Mouse (Mus musculus) brain, embryonic 18.5 days (tissue): ENCODE results near the gene Olfr527.

Experiments used
- DNase-seq: peaks from one replicate; pipeline ENCODE4 v3.0.0-alpha.2; 2012; ENCODE audit warnings: low read depth, low spot score

Olfr527 gene

GRCm38 (mm10) chr7:140333717-140334116, at the start of gene Olfr527:
Olfr527 (plus strand) TSS chr7:140334017.
- DNase-seq, result no peak

DNA sequence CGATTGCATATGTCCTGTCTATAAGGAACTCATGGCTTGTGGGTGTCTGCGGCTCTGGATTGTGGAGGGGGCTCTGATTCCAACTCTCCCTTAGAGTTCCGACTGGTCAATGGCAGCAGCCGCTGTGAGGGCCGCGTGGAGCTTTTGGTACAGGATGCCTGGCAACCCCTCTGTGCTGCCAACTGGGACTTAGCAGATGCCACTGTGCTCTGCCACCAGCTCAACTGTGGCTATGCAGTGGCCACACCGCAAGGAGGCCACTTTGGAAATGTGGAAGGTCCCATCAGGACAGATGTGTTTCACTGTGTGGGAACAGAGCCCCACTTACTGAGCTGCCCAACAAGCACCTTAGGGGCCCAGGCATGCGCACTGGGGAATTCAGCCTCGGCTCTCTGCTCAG, 38.1 kb upstream of the Olfr527 start:
- no peak for DNase-seq

- no peak for DNase-seq
These were observed 36.9 kb upstream of the Olfr527 start for GRCm38 (mm10) chr7:140296876-140297275.

DNA sequence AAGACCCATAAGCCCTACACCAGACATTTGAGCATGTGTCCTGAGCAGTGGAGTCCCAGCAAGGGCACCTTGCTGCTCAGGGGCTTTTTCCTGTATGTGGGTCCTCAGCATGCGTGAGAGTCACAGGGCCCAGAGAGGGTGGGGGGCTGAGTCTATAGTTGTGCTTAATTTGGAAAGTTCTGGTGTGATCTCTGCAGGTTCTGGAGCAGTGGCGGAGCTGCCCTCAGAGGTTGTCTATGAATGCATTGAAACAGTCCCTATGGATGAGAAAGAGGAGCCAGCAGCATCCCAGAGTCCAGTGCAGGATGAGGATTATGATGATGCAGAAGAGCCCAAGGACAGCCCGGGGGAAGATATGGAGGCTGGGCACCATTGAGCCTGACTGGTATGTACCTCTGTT, 34.4 kb upstream of the Olfr527 start:
- no peak for DNase-seq

DNA sequence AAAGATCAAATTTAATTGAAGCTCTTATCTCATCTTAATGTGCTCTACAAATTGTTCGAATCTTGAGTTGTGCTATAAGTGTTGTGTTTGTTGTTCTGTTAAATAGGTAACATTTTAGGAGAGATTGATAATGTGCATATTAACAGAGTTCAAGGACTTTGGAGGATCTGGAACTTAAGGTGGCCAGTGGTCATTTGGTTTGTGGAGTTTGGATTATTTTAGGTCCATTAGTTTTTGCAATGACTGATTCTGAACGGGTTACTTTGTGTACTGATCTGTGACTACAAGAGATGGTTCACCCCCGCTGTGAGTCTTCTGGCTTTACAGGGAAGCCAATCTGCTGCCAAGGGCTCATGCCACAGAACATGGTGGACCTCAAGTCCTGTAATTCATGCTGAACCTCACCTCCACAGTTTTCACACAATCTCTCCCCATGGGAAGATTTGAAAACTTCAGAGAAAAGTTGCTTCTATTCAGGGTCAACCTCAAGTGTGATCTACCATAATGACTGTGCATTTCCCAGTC, 13.9 kb upstream of the Olfr527 start:
- no peak for DNase-seq

DNA sequence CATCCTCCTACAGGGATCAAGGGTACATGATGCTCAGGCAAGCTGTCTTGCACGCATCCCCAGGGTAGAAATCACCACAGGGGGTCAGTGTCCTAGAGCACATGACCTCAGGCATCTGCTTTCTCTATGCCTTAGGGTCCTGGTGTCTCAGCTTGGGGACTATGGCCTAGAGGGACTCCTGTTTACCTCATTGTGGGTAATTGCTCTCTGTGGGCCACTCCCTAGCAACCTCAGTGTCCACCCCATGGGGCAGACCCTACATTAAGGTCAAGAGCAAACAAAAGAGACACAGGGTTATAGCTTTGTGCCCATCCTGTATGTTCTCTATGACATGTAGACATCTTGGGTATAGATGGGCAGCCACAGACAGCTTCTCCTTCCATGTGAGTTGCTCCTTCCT, 13.3 kb upstream of the Olfr527 start, which contains the start of gene Olfr525:
TSS of gene Olfr525 (plus strand) at position 301 of the 400 bp plus-strand sequence.
- no peak for DNase-seq

GRCm38 (mm10) chr7:140321135-140321534, 12.7 kb upstream of the Olfr527 start:
- DNase-seq, result no peak

GRCm38 (mm10) chr7:140329766-140330304, 4.0 kb upstream of the Olfr527 start:
- DNase-seq, result no peak

GRCm38 (mm10) chr7:140361571-140361970, 27.8 kb downstream of the Olfr527 start, which contains the start of gene Olfr60:
Olfr60 (minus strand) TSS chr7:140361671.
- no peak for DNase-seq

- no peak for DNase-seq
These were observed 40.5 kb downstream of the Olfr527 start for GRCm38 (mm10) chr7:140374300-140374699.

DNA sequence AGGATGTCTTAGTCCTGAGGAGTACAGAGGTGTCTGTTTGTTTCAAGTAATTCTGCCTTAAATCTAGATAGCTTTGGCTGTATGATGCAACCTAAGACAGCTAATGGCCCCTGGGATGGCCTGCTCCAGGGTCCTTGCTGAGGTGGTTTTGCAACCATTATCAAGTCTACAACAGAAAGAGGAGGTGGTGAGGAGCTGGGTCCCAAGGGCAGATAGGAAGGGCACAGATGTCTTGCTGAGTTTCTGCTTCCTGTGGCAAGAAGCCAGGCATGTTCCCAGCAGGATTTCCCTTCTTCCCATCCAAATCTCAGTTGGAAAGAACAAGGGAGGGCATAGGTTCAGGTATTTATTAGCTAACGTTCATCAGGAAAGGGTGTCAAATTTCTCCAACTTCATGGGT, 42.4 kb downstream of the Olfr527 start, which contains the start of gene Olfr530:
TSS of gene Olfr530 (minus strand) at position 101 of the 400 bp plus-strand sequence.
- DNase-seq, result no peak

DNA sequence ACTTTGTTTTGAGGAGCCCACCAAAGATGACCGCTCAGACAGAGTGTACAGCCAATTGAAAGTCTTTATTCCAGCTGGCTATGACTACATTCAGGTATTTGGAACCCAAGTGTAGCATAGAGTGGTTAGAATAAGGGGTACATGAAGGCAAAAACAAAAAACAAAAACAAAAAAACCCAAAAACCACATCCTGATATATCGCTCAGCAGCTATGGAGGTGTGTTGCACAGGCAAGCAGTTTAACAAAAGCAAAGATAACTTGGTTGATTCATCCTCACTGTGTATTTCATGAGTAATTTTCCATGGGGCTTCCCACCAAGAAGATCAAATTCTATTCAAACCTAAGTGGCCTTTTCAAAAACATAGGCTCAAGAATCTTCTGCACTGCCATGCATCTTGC, 43.1 kb downstream of the Olfr527 start:
- no peak for DNase-seq
